Mouse (Mus musculus) bone marrow macrophage, adult 2 months (primary cell): ENCODE data around the gene Spz1.

Experiments used
- CTCF ChIP-seq: IDR thresholded peaks from 2 replicates; pipeline ENCODE4 v1.5.1; 2012; ENCODE audit warnings: low read depth, mild to moderate bottlenecking, low read length, moderate library complexity
- POLR2A ChIP-seq: IDR thresholded peaks from 2 replicates; pipeline ENCODE4 v1.6.1; 2012; ENCODE audit warnings: mild to moderate bottlenecking, low read depth, low read length, borderline replicate concordance

GRCm38 (mm10) chr13:92576688-92577087 is 716 bp upstream of the Spz1 start:
- TF ChIP-seq POLR2A (no peak), CTCF (no peak)
